Mouse (Mus musculus) myocyte (in vitro differentiated cells): Measurements from ENCODE around the gene Kcnt2.

Experiments
- MAX ChIP-seq: IDR thresholded peaks from one replicate; pipeline ENCODE4 v1.6.1; 2011; ENCODE audit warnings: low read depth, mild to moderate bottlenecking, control low read depth
- POLR2A ChIP-seq: IDR thresholded peaks from one replicate; pipeline ENCODE4 v1.6.1; 2011; ENCODE audit warnings: low read depth, mild to moderate bottlenecking, control low read depth, moderate library complexity; ENCODE audit not compliant: insufficient read length
- SRF ChIP-seq: IDR thresholded peaks from one replicate; pipeline ENCODE4 v1.6.1; 2011; ENCODE audit warnings: low read depth; ENCODE audit not compliant: control insufficient read depth, insufficient read length

DNA sequence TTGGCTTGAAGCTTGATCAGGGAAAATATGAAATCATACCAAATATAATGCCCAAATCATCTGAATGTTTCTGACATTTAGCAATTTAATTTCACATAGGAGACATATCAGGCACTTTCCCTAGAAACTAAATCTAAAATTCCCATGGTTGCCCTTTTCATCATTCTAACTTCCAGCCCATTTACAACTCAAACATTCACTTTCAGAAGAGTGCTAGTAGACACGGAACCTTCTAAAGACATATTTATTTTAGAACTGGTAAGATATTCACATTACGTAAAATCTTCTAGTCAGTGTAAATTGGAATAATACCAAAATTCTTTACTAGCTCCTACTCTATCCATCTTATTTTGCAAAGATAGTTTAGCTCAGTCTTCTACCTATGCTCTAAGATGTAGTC is 64.8 kb downstream of the Kcnt2 start:
- TF ChIP-seq MAX = no peak
- TF ChIP-seq POLR2A = no peak
- no peak for TF ChIP-seq SRF
